Mouse (Mus musculus) hindbrain, postnatal 0 days (tissue): Measurements from ENCODE around the gene Chrna10. TPM values are rescaled to one million over a fixed set of nuclear protein-coding genes. Genes with fewer than 3 reads are reported as not detected.

Experiments used
- ATAC-seq: fragments of 200-750 bp; cut with Nextera tagmentation; 2 replicates; pipeline ENCODE4 v1.8.0; 2017; ENCODE audit warnings: mild to moderate bottlenecking, moderate TSS enrichment, moderate library complexity
- DNase-seq: peaks from one replicate; pipeline ENCODE4 v3.0.0-alpha.2; 2015; ENCODE audit warnings: low spot score
- H3K27ac ChIP-seq: fragments of 300-500 bp; sonication (generic); 2 replicates; pipeline ENCODE4 v1.5.1; 2014; ENCODE audit warnings: mild to moderate bottlenecking
- H3K27me3 ChIP-seq: fragments of 300-500 bp; sonication (generic); 2 replicates; pipeline ENCODE4 v1.6.1; 2014; ENCODE audit warnings: low read length, mixed read lengths; ENCODE audit not compliant: insufficient read depth
- H3K36me3 ChIP-seq: fragments of 300-500 bp; sonication (generic); 2 replicates; pipeline ENCODE4 v1.6.1; 2014; ENCODE audit warnings: low read length, mixed read lengths; ENCODE audit not compliant: insufficient read depth
- H3K4me1 ChIP-seq: fragments of 300-500 bp; sonication (generic); 2 replicates; pipeline ENCODE4 v1.6.1; 2014; ENCODE audit warnings: antibody characterized with exemption, low read length, mixed read lengths; ENCODE audit not compliant: insufficient read depth
- H3K4me2 ChIP-seq: fragments of 300-500 bp; sonication (generic); 2 replicates; pipeline ENCODE4 v1.6.1; 2014; ENCODE audit warnings: low read depth, mild to moderate bottlenecking, low read length, moderate library complexity, mixed read lengths
- H3K4me3 ChIP-seq: fragments of 300-500 bp; sonication (generic); 2 replicates; pipeline ENCODE4 v1.5.1; 2014; ENCODE audit warnings: low read length
- H3K9ac ChIP-seq: fragments of 300-500 bp; sonication (generic); replicated peaks from 2 replicates; pipeline ENCODE4 v1.6.1; 2014; ENCODE audit warnings: mild to moderate bottlenecking, low read length, moderate library complexity, mixed read lengths
- H3K9me3 ChIP-seq: fragments of 300-500 bp; sonication (generic); 2 replicates; pipeline ENCODE4 v1.6.1; 2016; ENCODE audit warnings: low read length, mixed read lengths
- CTCF ChIP-seq: IDR thresholded peaks from 2 replicates; pipeline ENCODE4 v1.5.1; 2016; ENCODE audit warnings: antibody characterized with exemption, control low read depth, low read depth
- WGBS: fragments of 180-500 bp; shearing (Covaris S2); extraction: QIAGEN DNeasy Blood & Tissue Kit; methylation state at CpG from one replicate; pipeline ENCODE4 v1.1.7; 2014; 5-methylcytosine and 5-hydroxymethylcytosine counted together
- polyA plus RNA-seq: library from polyadenylated mRNA; unstranded; fragments of >200 nt; fragmentation: Nextera tagmentation; extraction: Ambion mirVana; gene quantifications from 2 replicates; pipeline ENCODE4 v1.2.1, GENCODE M21; 2015
- total RNA-seq: library from RNA; depleted of rRNA; stranded (reverse); fragments of >200 nt; gene quantifications from 2 replicates; pipeline ENCODE4 v1.2.3, GENCODE M21; 2014; rRNA removed

Gene Chrna10
- total and polyA plus RNA-seq, 2 experiments from 2014 or later = 0.08 TPM; not detected in 1

- TF ChIP-seq CTCF = no peak
- WGBS = under 1% methylated on average over 56 of the region's 56 CpGs
- ATAC-seq = peak; percentile 100
Measured at GRCm38 (mm10) chr7:102065046-102065891, 51.4 kb downstream of the Chrna10 start, which contains the start of the genes Rnf121, Xndc1 and Xntrpc. Gene Rnf121, minus strand, starts transcription at chr7:102065469. Gene Xndc1, plus strand, starts transcription at chr7:102065511. Gene Xntrpc, plus strand, starts transcription at chr7:102065713.

GRCm38 (mm10) chr7:102064655-102065045 is 52.0 kb downstream of the Chrna10 start:
- H3K36me3 ChIP-seq = no peaks in the 10 kb centered on the region
- H3K4me3 ChIP-seq = peak overlapping the region; percentile 65
- 1% methylated on average over 9 of the region's 9 CpGs for WGBS
- ATAC-seq (peak; percentile 45), DNase-seq (peak; percentile 13)
- TF ChIP-seq CTCF = no peak
- peaks cover 15% of the 10 kb centered on the region for H3K4me1 ChIP-seq
- no peaks in the 10 kb centered on the region for H3K9me3 ChIP-seq
- H3K4me2 ChIP-seq = peak overlapping the region; percentile 61
- H3K27ac ChIP-seq = peak overlapping the region; percentile 83
- H3K27me3 ChIP-seq = no peaks in the 10 kb centered on the region
- peak overlapping the region; percentile 64 for H3K9ac ChIP-seq

More at GRCm38 (mm10) chr7:102065046-102065891, 51.4 kb downstream of the Chrna10 start, which contains the start of the genes Rnf121, Xndc1 and Xntrpc:
- Histone ChIP-seq H3K36me3 (no peaks in the 10 kb centered on the region), H3K4me2 (peak within 1 kb of the TSS; percentile 61), H3K4me3 (peak within 1 kb of the TSS; percentile 65), H3K9ac (peak within 1 kb of the TSS; percentile 64), H3K9me3 (no peaks in the 10 kb centered on the region), H3K27me3 (no peaks in the 10 kb centered on the region), H3K27ac (peak within 1 kb of the TSS; percentile 83), H3K4me1 (peaks cover 15% of the 10 kb centered on the region)
- peak; percentile 96 for DNase-seq

GRCm38 (mm10) chr7:102063891-102064290 is 52.7 kb downstream of the Chrna10 start:
- 90% methylated on average over 9 of the region's 9 CpGs for WGBS
- ATAC-seq = no peak
- Histone ChIP-seq H3K9me3 (no peaks in the 10 kb centered on the region), H3K27me3 (no peaks in the 10 kb centered on the region), H3K27ac (no peak overlapping the region), H3K4me1 (peaks cover 15% of the 10 kb centered on the region), H3K4me3 (peak overlapping the region; percentile 65), H3K4me2 (peak overlapping the region; percentile 61), H3K36me3 (no peaks in the 10 kb centered on the region), H3K9ac (no peak overlapping the region; the same call in 1 of the 2 replicates)
- no peak for TF ChIP-seq CTCF
- DNase-seq = no peak

GRCm38 (mm10) chr7:102062203-102062602 is 54.4 kb downstream of the Chrna10 start:
- Histone ChIP-seq H3K4me2 (no peak overlapping the region), H3K27me3 (no peaks in the 10 kb centered on the region), H3K4me1 (peaks cover 15% of the 10 kb centered on the region), H3K4me3 (no peak overlapping the region), H3K36me3 (no peaks in the 10 kb centered on the region), H3K27ac (no peak overlapping the region), H3K9me3 (no peaks in the 10 kb centered on the region), H3K9ac (no peak overlapping the region)
- no peak for TF ChIP-seq CTCF
- ATAC-seq (no peak), DNase-seq (no peak)
- WGBS = 90% methylated on average over 1 of the region's 1 CpGs

- H3K4me1 ChIP-seq = peaks cover 14% of the 10 kb centered on the region
- H3K27me3 ChIP-seq = no peaks in the 10 kb centered on the region
- no peak for TF ChIP-seq CTCF
- 90% methylated on average over 3 of the region's 3 CpGs for WGBS
- H3K4me3 ChIP-seq = no peak overlapping the region
- no peak for DNase-seq
- H3K36me3 ChIP-seq = no peaks in the 10 kb centered on the region
- ATAC-seq = no peak
- H3K9me3 ChIP-seq = no peaks in the 10 kb centered on the region
- no peak overlapping the region for H3K4me2 ChIP-seq
- H3K27ac ChIP-seq = no peak overlapping the region
- H3K9ac ChIP-seq = no peak overlapping the region
Measured at GRCm38 (mm10) chr7:102061353-102061752, 55.3 kb downstream of the Chrna10 start.

Other genes with a start within 250 kb of the Chrna10 start
- 19.3 and 28.8 TPM in 2 replicates for gene Folr1, start 246.0 kb downstream of the Chrna10 start, total RNA-seq
- 78.5 and 93.8 TPM in 2 replicates for gene Folr1, start 246.0 kb downstream of the Chrna10 start, polyA plus RNA-seq
- 130 and 156 TPM in 2 replicates for gene Lamtor1, start 210.9 kb downstream of the Chrna10 start, total RNA-seq
- gene Lamtor1, start 210.9 kb downstream of the Chrna10 start, polyA plus RNA-seq = 167 and 181 TPM in 2 replicates
- 0.52 TPM in 1 of 2 replicates, not detected in the other for gene Tomt, start 210.5 kb downstream of the Chrna10 start, total RNA-seq
- 0.16 and 0.49 TPM in 2 replicates for gene Tomt, start 210.5 kb downstream of the Chrna10 start, polyA plus RNA-seq
- gene Lrrc51, start 182.9 kb downstream of the Chrna10 start, total RNA-seq = 5.2 and 6.5 TPM in 2 replicates
- 9.7 and 12.1 TPM in 2 replicates for gene Lrrc51, start 182.9 kb downstream of the Chrna10 start, polyA plus RNA-seq
- 82.9 and 89.3 TPM in 2 replicates for gene Numa1, start 182.7 kb downstream of the Chrna10 start, total RNA-seq
- gene Numa1, start 182.7 kb downstream of the Chrna10 start, polyA plus RNA-seq = 24.4 and 26.5 TPM in 2 replicates
- 7.1 and 14.7 TPM in 2 replicates for gene Il18bp, start 98.1 kb downstream of the Chrna10 start, total RNA-seq
- 3.0 and 3.3 TPM in 2 replicates for gene Il18bp, start 98.1 kb downstream of the Chrna10 start, polyA plus RNA-seq
- 28.8 and 31.7 TPM in 2 replicates for gene Rnf121, start 51.4 kb downstream of the Chrna10 start, total RNA-seq
- gene Rnf121, start 51.4 kb downstream of the Chrna10 start, polyA plus RNA-seq = 22.6 and 23.8 TPM in 2 replicates
- gene Xndc1, start 51.3 kb downstream of the Chrna10 start, total RNA-seq = 16.2 and 22.6 TPM in 2 replicates
- 15.8 and 19.0 TPM in 2 replicates for gene Xndc1, start 51.3 kb downstream of the Chrna10 start, polyA plus RNA-seq
- 0.47 and 3.5 TPM in 2 replicates for gene Xntrpc, start 51.1 kb downstream of the Chrna10 start, total RNA-seq
- 0.40 and 0.42 TPM in 2 replicates for gene Xntrpc, start 51.1 kb downstream of the Chrna10 start, polyA plus RNA-seq
- gene Trpc2, start 33.7 kb downstream of the Chrna10 start, total RNA-seq = 2.5 TPM in 1 of 2 replicates, not detected in the other
- 0.09 TPM in 1 of 2 replicates, not detected in the other for gene Trpc2, start 33.7 kb downstream of the Chrna10 start, polyA plus RNA-seq
- 0.10 and 2.3 TPM in 2 replicates for gene Art1, start 15.1 kb downstream of the Chrna10 start, total RNA-seq
- 0.39 and 0.44 TPM in 2 replicates for gene Art1, start 15.1 kb downstream of the Chrna10 start, polyA plus RNA-seq
- 0.32 TPM in 1 of 2 replicates, not detected in the other for gene Art5, start 7.3 kb downstream of the Chrna10 start, total RNA-seq
- gene Art5, start 7.3 kb downstream of the Chrna10 start, polyA plus RNA-seq = 0.19 and 0.21 TPM in 2 replicates
- gene Nup98, start 93.3 kb upstream of the Chrna10 start, total RNA-seq = 33.9 and 37.1 TPM in 2 replicates
- gene Nup98, start 93.3 kb upstream of the Chrna10 start, polyA plus RNA-seq = 11.0 and 11.2 TPM in 2 replicates
- 50.0 and 73.0 TPM in 2 replicates for gene Pgap2, start 93.4 kb upstream of the Chrna10 start, total RNA-seq
- 59.3 and 61.7 TPM in 2 replicates for gene Pgap2, start 93.4 kb upstream of the Chrna10 start, polyA plus RNA-seq
- gene Rhog, start 139.2 kb upstream of the Chrna10 start, total RNA-seq = 12.8 and 17.0 TPM in 2 replicates
- 22.1 and 22.6 TPM in 2 replicates for gene Rhog, start 139.2 kb upstream of the Chrna10 start, polyA plus RNA-seq
- gene Stim1, start 151.0 kb upstream of the Chrna10 start, total RNA-seq = 32.9 and 34.6 TPM in 2 replicates
- gene Stim1, start 151.0 kb upstream of the Chrna10 start, polyA plus RNA-seq = 17.5 and 17.9 TPM in 2 replicates